Mouse (Mus musculus) thymus, adult 2 months (tissue): ENCODE results near the gene Atn1. TPM values are rescaled to one million over a fixed set of nuclear protein-coding genes. Genes with fewer than 3 reads are reported as not detected.

Experiments
- DNase-seq: peaks from one replicate; pipeline ENCODE4 v3.0.0; 2021
- H3K27ac ChIP-seq: fragments of 200-500 bp; 2 replicates; pipeline ENCODE4 v1.5.1; 2012; ENCODE audit warnings: low read length, control low read depth; ENCODE audit not compliant: control insufficient read depth, insufficient read depth
- H3K27me3 ChIP-seq: fragments of 200-500 bp; 2 replicates; pipeline ENCODE4 v1.6.1; 2012; ENCODE audit warnings: mild to moderate bottlenecking, low read length, moderate library complexity, mixed read lengths; ENCODE audit not compliant: control insufficient read depth, insufficient read depth
- H3K36me3 ChIP-seq: fragments of 200-500 bp; 2 replicates; pipeline ENCODE4 v1.6.1; 2012; ENCODE audit warnings: mild to moderate bottlenecking, low read length, moderate library complexity; ENCODE audit not compliant: control insufficient read depth, insufficient read depth
- H3K4me1 ChIP-seq: fragments of 200-500 bp; replicated peaks from 2 replicates; pipeline ENCODE4 v1.6.1; 2012; ENCODE audit warnings: low read length; ENCODE audit not compliant: control insufficient read depth, insufficient read depth
- H3K4me3 ChIP-seq: fragments of 200-500 bp; 2 replicates; pipeline ENCODE4 v1.5.1; 2012; ENCODE audit warnings: mild to moderate bottlenecking, low read length, control low read depth, moderate library complexity; ENCODE audit not compliant: control insufficient read depth, insufficient read depth
- CTCF ChIP-seq: fragments of 200-500 bp; IDR thresholded peaks from 2 replicates; pipeline ENCODE4 v1.5.1; 2012; ENCODE audit warnings: mild to moderate bottlenecking, control low read depth, low read length, moderate library complexity, borderline replicate concordance; ENCODE audit not compliant: control insufficient read depth, poor library complexity, insufficient read depth; ENCODE audit errors: extremely low read depth
- POLR2A ChIP-seq: fragments of 200-500 bp; IDR thresholded peaks from 2 replicates; pipeline ENCODE4 v1.6.1; 2012; ENCODE audit warnings: mild to moderate bottlenecking, low read length, control low read depth, moderate library complexity; ENCODE audit not compliant: control insufficient read depth, poor library complexity, insufficient read depth; ENCODE audit errors: extremely low read depth
- WGBS: fragments of 180-500 bp; shearing (Covaris S2); methylation state at CpG from one replicate; pipeline ENCODE4 v1.1.7; 2018; 5-methylcytosine and 5-hydroxymethylcytosine counted together
- polyA plus RNA-seq: library from polyadenylated mRNA; depleted of rRNA; stranded (reverse); fragments of >200 nt; gene quantifications from 2 replicates; pipeline ENCODE4 v1.2.3, GENCODE M21; 2012; rRNA removed

Atn1 gene
- polyA plus RNA-seq, 1 experiment, result 48.3 TPM

DNA sequence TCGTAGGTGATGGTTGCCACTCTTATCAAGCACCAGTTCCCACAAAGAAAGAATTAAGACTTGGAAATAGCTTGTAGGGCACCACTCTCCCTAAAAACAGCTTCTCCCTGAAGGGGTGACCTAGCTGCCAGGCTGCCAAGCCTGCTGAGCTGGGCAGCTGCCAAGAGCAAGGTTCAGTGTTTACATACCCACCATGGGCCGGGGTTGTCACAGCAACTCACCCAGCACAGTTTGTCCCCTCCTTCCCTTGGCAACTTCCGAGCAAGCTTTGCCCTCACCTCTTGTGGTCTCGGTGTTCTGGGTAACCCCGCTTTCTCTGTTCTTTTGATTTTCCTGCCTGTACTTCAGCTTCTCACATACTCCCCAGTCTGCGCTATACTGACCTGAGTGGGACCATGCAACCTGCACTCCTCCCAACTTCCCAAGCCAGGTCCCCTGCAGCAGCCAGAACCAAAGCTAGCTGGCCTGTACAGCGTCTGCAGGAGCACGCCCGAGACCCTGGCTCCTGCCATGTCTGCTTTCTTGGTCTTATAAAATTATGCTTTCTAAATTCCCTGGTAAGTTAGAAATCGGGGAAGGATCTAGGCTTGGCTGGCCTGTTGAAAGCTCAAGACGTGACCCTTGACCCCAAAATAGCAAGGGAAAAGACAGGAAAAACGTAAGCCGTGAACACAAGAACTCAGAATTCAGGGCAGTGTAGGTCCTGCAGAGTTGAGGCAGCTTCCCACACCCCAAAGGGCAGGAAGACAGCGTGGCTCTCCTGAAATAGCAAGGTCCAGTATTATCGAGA, 62.0 kb downstream of the Atn1 start:
- Histone ChIP-seq H3K4me3 (no peak overlapping the region), H3K4me1 (peaks cover 19% of the 10 kb centered on the region), H3K36me3 (peaks cover 4% of the 10 kb centered on the region; the same call in 1 of the 2 replicates), H3K27ac (peak overlapping the region; percentile 75), H3K27me3 (no peaks in the 10 kb centered on the region)
- 37% methylated on average over 15 of the region's 15 CpGs for WGBS
- peak; percentile 57 for DNase-seq
- no peak for TF ChIP-seq CTCF
- TF ChIP-seq POLR2A, result no peak

DNA sequence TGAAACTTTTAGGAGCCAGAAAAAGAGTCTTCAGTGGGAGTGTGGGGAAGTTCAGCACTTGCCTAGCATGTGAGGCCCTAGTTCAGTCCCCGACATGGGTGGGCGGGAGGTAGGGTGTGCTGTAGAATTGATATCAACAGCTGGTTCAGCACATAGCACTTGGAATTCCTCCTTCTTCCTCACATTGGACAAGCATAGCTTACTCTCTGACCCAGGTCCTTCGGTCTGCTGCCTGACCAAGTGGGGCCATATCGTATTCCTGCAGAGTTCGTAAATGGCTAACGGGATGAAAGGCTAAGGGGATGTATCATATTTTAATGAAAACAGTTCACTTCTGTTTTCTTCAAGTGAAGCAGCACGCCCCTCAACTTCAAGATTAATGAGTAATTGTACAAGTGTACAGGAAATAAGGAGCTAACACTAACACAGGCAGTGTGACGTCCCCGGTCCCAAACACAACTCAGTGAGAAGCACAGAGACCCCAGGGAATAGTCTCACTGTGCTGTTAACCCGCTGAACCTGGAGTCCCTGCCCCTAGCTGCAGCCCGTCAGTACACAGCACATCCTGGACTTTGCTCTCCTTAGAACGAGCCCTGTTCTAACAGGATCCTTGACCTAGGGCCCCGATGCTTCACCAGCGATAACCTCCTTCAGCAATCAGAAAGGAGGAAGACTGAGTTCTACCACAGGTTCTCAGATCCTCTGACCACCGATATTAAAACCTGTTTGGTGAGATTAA, 62.9 kb downstream of the Atn1 start:
- Histone ChIP-seq H3K4me1 (peaks cover 19% of the 10 kb centered on the region), H3K36me3 (peaks cover 4% of the 10 kb centered on the region; the same call in 1 of the 2 replicates), H3K4me3 (no peak overlapping the region), H3K27ac (peak overlapping the region; percentile 75), H3K27me3 (no peaks in the 10 kb centered on the region)
- WGBS, result 74% methylated on average over 15 of the region's 15 CpGs
- no peak for DNase-seq
- TF ChIP-seq CTCF (no peak), POLR2A (no peak)

Other genes starting within 250 kb of the Atn1 start
- 9.9 and 11.3 TPM in 2 replicates for gene C1ra, start 244.1 kb downstream of the Atn1 start, polyA plus RNA-seq
- 17.3 and 26.8 TPM in 2 replicates for gene C1s1, start 214.2 kb downstream of the Atn1 start, polyA plus RNA-seq
- not detected in 2 replicates for gene C1rb, start 186.2 kb downstream of the Atn1 start, polyA plus RNA-seq
- 0.08 and 0.13 TPM in 2 replicates for gene C1s2, start 120.4 kb downstream of the Atn1 start, polyA plus RNA-seq
- 173 and 184 TPM in 2 replicates for gene Lpcat3, start 93.5 kb downstream of the Atn1 start, polyA plus RNA-seq
- 203 and 210 TPM in 2 replicates for gene Emg1, start 44.3 kb downstream of the Atn1 start, polyA plus RNA-seq
- gene Phb2, start 44.2 kb downstream of the Atn1 start, polyA plus RNA-seq, result 150 and 171 TPM in 2 replicates
- 210 and 212 TPM in 2 replicates for gene Ptpn6, start 17.8 kb downstream of the Atn1 start, polyA plus RNA-seq
- 265 and 352 TPM in 2 replicates for gene Grcc10, start 15.2 kb downstream of the Atn1 start, polyA plus RNA-seq
- not detected in 2 replicates for gene Gm45234, start 503 bp downstream of the Atn1 start, polyA plus RNA-seq
- gene Eno2, start 13.1 kb upstream of the Atn1 start, polyA plus RNA-seq, result 10.2 and 12.9 TPM in 2 replicates
- 4.0 and 5.5 TPM in 2 replicates for gene Lrrc23, start 23.2 kb upstream of the Atn1 start, polyA plus RNA-seq
- gene Spsb2, start 52.1 kb upstream of the Atn1 start, polyA plus RNA-seq, result 7.1 and 8.1 TPM in 2 replicates
- gene Tpi1, start 57.8 kb upstream of the Atn1 start, polyA plus RNA-seq, result 171 and 181 TPM in 2 replicates
- 118 and 121 TPM in 2 replicates for gene Usp5, start 73.0 kb upstream of the Atn1 start, polyA plus RNA-seq
- gene Cdca3, start 73.0 kb upstream of the Atn1 start, polyA plus RNA-seq, result 202 and 248 TPM in 2 replicates
- gene Gnb3, start 83.8 kb upstream of the Atn1 start, polyA plus RNA-seq, result 2.8 and 4.0 TPM in 2 replicates
- gene P3h3, start 101.2 kb upstream of the Atn1 start, polyA plus RNA-seq, result 20.1 and 26.8 TPM in 2 replicates
- gene Gpr162, start 107.5 kb upstream of the Atn1 start, polyA plus RNA-seq, result 136 and 138 TPM in 2 replicates
- 549 and 565 TPM in 2 replicates for gene Cd4, start 131.7 kb upstream of the Atn1 start, polyA plus RNA-seq
- 27.7 and 30.1 TPM in 2 replicates for gene Lag3, start 155.2 kb upstream of the Atn1 start, polyA plus RNA-seq
- gene Ptms, start 163.6 kb upstream of the Atn1 start, polyA plus RNA-seq, result 1,595 and 1,797 TPM in 2 replicates
- gene Mlf2, start 174.9 kb upstream of the Atn1 start, polyA plus RNA-seq, result 404 and 428 TPM in 2 replicates
- gene Cops7a, start 209.0 kb upstream of the Atn1 start, polyA plus RNA-seq, result 168 and 199 TPM in 2 replicates
- gene Pianp, start 240.2 kb upstream of the Atn1 start, polyA plus RNA-seq, result 5.1 and 5.5 TPM in 2 replicates